Mouse (Mus musculus) megakaryocyte, embryonic 14.5 days (primary cell): Measurements from ENCODE around the gene Msantd2.

Source experiments
- FLI1 ChIP-seq: IDR thresholded peaks from 2 replicates; pipeline ENCODE4 v1.6.1; 2012; ENCODE audit warnings: low read length, inconsistent platforms, mixed read lengths
- GATA1 ChIP-seq: IDR thresholded peaks from 3 replicates; pipeline ENCODE4 v1.6.1; 2012; ENCODE audit warnings: mixed read lengths, low read length, inconsistent platforms, borderline replicate concordance

DNA sequence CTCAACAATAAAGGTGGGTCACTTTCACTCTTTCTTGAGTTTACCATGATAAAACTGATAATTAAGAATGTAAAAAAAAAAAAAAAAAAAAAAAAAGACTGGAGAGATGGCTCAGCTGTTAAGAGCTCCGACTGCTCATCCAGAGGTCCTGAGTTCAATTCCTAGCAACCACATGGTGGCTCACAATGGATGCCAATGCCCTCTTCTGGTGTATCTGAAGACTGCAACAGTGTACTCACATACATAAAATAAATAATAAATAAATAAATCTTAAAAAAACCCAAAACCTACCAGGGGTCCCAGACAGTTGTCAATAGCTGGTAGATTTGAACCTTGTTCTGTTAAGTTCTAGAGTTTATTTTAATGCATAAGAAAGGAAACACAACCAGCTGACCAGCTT lies 57.8 kb downstream of the Msantd2 start:
- TF ChIP-seq GATA1 (no peak), FLI1 (no peak)
